Comparison of ENCODE assay signal across 14 mouse cellular contexts in the genomic region with DNA sequence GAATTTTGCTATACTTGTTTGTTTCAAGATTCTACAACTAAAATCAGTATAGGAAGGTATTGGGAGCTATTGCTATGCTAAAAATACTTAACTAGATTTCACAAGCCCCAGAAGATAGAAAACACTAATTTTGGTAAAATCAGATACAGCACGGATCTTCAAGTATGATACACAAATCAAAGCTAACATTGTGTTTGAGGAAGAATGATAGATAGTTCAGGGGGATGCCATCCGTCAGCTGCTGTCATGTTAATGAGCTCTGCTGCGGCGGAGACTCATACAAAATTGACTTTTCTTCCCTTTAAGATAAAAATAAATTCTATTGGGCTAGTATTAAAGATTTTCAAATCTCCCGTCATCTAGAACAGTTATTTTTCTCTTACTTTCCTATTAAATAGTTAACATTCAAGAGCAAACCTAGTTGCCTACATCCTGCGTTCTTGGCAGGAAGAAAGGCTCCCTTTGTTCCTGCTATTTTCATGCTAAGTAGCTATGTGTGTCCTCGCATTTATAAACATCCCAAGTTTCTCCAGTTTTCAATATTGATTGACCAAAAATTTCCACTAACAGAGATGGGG.
DNase-seq lines count a peak whose midpoint lies in the region; ATAC-seq and TF ChIP-seq lines count a peak whose summit lies in the region.
"Had no signal": no experiment of that assay in that cellular context is flagged by ENCODE, and none has a peak within 500 bp of the region (broad histone marks: within the 10 kb centered on the region; RNA-seq: fewer than 3 reads in every experiment).

No protein-coding gene starts in this region.

- H3K4me2 ChIP-seq in forebrain, embryonic 14.5 days (ENCODE audit: low read length) = no peak overlapping the region
- H3K4me2 ChIP-seq in hindbrain, postnatal 0 days (ENCODE audit: low read depth, low read length) = no peak overlapping the region
- H3K4me2 ChIP-seq in neural tube, embryonic 13.5 days = no peak overlapping the region
- H3K4me2 ChIP-seq: limb, embryonic 15.5 days had no signal

- TF ChIP-seq CTCF in hindbrain, postnatal 0 days (IDR thresholded peaks at IDR 0.05; ENCODE audit: low read depth) = no peak

- 15% methylated on average over 7 of the region's 7 CpGs for WGBS in forebrain, embryonic 14.5 days
- WGBS in hindbrain, postnatal 0 days = 18% methylated on average over 7 of the region's 7 CpGs
- WGBS in neural tube, embryonic 13.5 days = 20% methylated on average over 7 of the region's 7 CpGs

- no peaks in the 10 kb centered on the region for H3K9me3 ChIP-seq in forebrain, embryonic 14.5 days (replicated peaks; ENCODE audit: control insufficient read depth, low read length)
- H3K9me3 ChIP-seq in hindbrain, postnatal 0 days (ENCODE audit: low read length) = no peaks in the 10 kb centered on the region
- no peaks in the 10 kb centered on the region for H3K9me3 ChIP-seq in neural tube, embryonic 13.5 days
- H3K9me3 ChIP-seq: limb, embryonic 15.5 days had no signal

- peak; percentile 34 for DNase-seq in embryo, embryonic 11 days
- DNase-seq in embryo, embryonic 10 days (ENCODE audit: low spot score) = no peak
- DNase-seq in forebrain, embryonic 14.5 days (ENCODE audit: low spot score) = peak; percentile 69
- peak; percentile 44 for DNase-seq in hindbrain, postnatal 0 days (ENCODE audit: low spot score)
- DNase-seq in MN1 (ENCODE audit: low spot score) = no peak
- no peak for DNase-seq in cerebellum, adult 8-10 months
- DNase-seq: adrenal gland, postnatal 25 days; gastrocnemius, postnatal 14 days; spleen, adult 18-20 months had no signal

- peak overlapping the region; percentile 92 for H3K27ac ChIP-seq in forebrain, embryonic 14.5 days (ENCODE audit: low read depth, low read length)
- peak overlapping the region; percentile 73 for H3K27ac ChIP-seq in hindbrain, postnatal 0 days
- H3K27ac ChIP-seq in neural tube, embryonic 13.5 days (replicated peaks) = peak overlapping the region; percentile 88
- H3K27ac ChIP-seq: limb, embryonic 15.5 days had no signal

- H3K27me3 ChIP-seq in forebrain, embryonic 14.5 days (replicated peaks; ENCODE audit: control insufficient read depth, insufficient read depth, low read length) = no peaks in the 10 kb centered on the region
- no peaks in the 10 kb centered on the region for H3K27me3 ChIP-seq in hindbrain, postnatal 0 days (ENCODE audit: insufficient read depth, low read length)
- H3K27me3 ChIP-seq in neural tube, embryonic 13.5 days = no peaks in the 10 kb centered on the region
- H3K27me3 ChIP-seq: limb, embryonic 15.5 days had no signal

- H3K4me3 ChIP-seq in forebrain, embryonic 14.5 days (ENCODE audit: low read depth, low read length) = no peak overlapping the region
- no peak overlapping the region for H3K4me3 ChIP-seq in hindbrain, postnatal 0 days (ENCODE audit: low read length)
- H3K4me3 ChIP-seq in neural tube, embryonic 13.5 days = no peak overlapping the region
- H3K4me3 ChIP-seq: erythroblast, embryonic 14.5 days; limb, embryonic 15.5 days had no signal

- H3K9ac ChIP-seq in forebrain, embryonic 14.5 days (ENCODE audit: low read length) = no peak overlapping the region
- H3K9ac ChIP-seq in hindbrain, postnatal 0 days (replicated peaks; ENCODE audit: low read length) = no peak overlapping the region
- no peak overlapping the region for H3K9ac ChIP-seq in neural tube, embryonic 13.5 days
- H3K9ac ChIP-seq: limb, embryonic 15.5 days had no signal

- peak; percentile 42; the same call in 1 of the 2 replicates for ATAC-seq in forebrain, embryonic 14.5 days
- peak; percentile 75 for ATAC-seq in hindbrain, postnatal 0 days
- ATAC-seq in neural tube, embryonic 13.5 days (ENCODE audit: low read depth) = no peak
- ATAC-seq in megakaryocyte progenitor cell, adult 5-6 weeks (replicated peaks; ENCODE audit: poor library complexity) = no peak
- ATAC-seq: inflammation-experienced regulatory T-cells, adult 6 months had no signal

- H3K36me3 ChIP-seq in forebrain, embryonic 14.5 days (ENCODE audit: control insufficient read depth, insufficient read depth, low read length) = peaks cover 79% of the 10 kb centered on the region
- peaks cover 48% of the 10 kb centered on the region for H3K36me3 ChIP-seq in hindbrain, postnatal 0 days (ENCODE audit: insufficient read depth, low read length)
- peaks cover 84% of the 10 kb centered on the region for H3K36me3 ChIP-seq in neural tube, embryonic 13.5 days

- peaks cover 7% of the 10 kb centered on the region for H3K4me1 ChIP-seq in forebrain, embryonic 14.5 days (ENCODE audit: control insufficient read depth, insufficient read depth, low read length)
- H3K4me1 ChIP-seq in hindbrain, postnatal 0 days (ENCODE audit: insufficient read depth, low read length) = no peaks in the 10 kb centered on the region
- peaks cover 18% of the 10 kb centered on the region for H3K4me1 ChIP-seq in neural tube, embryonic 13.5 days (replicated peaks)
- H3K4me1 ChIP-seq: limb, embryonic 15.5 days had no signal

Comparison
In these comparisons a context has a peak if more than half of its experiments do, and no peak if none do; other contexts are left out.
1. DNase-seq: peak in embryo, embryonic 11 days (single experiment), forebrain, embryonic 14.5 days (single experiment) and hindbrain, postnatal 0 days (single experiment); none in embryo, embryonic 10 days (single experiment), MN1 (single experiment) and cerebellum, adult 8-10 months (single experiment).
2. ATAC-seq: peak in forebrain, embryonic 14.5 days (single experiment) and hindbrain, postnatal 0 days (single experiment); none in neural tube, embryonic 13.5 days (single experiment) and megakaryocyte progenitor cell, adult 5-6 weeks (single experiment).
3. Peak in every context shown above with its lines, with median percentiles within 50 percentile points of each other: H3K27ac ChIP-seq.